Mouse (Mus musculus): Measurements from ENCODE around the gene Cdca4. TPM values are rescaled to one million over a fixed set of nuclear protein-coding genes. Genes with fewer than 3 reads are reported as not detected.

Cdca4 gene
- total RNA-seq, 2 experiments from 2014 or later: 3.4 to 3.5 TPM

GRCm38 (mm10) chr12:112799237-112799970 is 29.8 kb downstream of the Cdca4 start:
- no peak for DNase-seq

GRCm38 (mm10) chr12:112798716-112799115 is 30.5 kb downstream of the Cdca4 start:
- DNase-seq: no peak

- DNase-seq: no peak
These were observed 30.9 kb downstream of the Cdca4 start for GRCm38 (mm10) chr12:112798332-112798681.

GRCm38 (mm10) chr12:112797672-112798331 is 31.4 kb downstream of the Cdca4 start:
- DNase-seq: peak; percentile 50

GRCm38 (mm10) chr12:112796551-112797510 is 32.4 kb downstream of the Cdca4 start:
- no peak for DNase-seq

GRCm38 (mm10) chr12:112795466-112796104 is 33.6 kb downstream of the Cdca4 start:
- DNase-seq: peak; percentile 79

GRCm38 (mm10) chr12:112794998-112795397 is 34.2 kb downstream of the Cdca4 start:
- DNase-seq: no peak

- DNase-seq: no peak
These were observed 34.8 kb downstream of the Cdca4 start for GRCm38 (mm10) chr12:112794356-112794816.

- peak; percentile 31 for DNase-seq
These were observed 35.4 kb downstream of the Cdca4 start for GRCm38 (mm10) chr12:112793601-112794355.

- DNase-seq: no peak
These were observed 38.2 kb downstream of the Cdca4 start for GRCm38 (mm10) chr12:112791026-112791425.

- no peak for DNase-seq
These were observed 54.7 kb downstream of the Cdca4 start for GRCm38 (mm10) chr12:112774481-112774880.

GRCm38 (mm10) chr12:112774026-112774425 is 55.2 kb downstream of the Cdca4 start:
- DNase-seq: no peak

- DNase-seq: no peak
These were observed 55.9 kb downstream of the Cdca4 start for GRCm38 (mm10) chr12:112773366-112773765.

GRCm38 (mm10) chr12:112772306-112772705 is 56.9 kb downstream of the Cdca4 start:
- no peak for DNase-seq

- DNase-seq: no peak
These were observed 58.8 kb downstream of the Cdca4 start for GRCm38 (mm10) chr12:112770396-112770795.

Other genes starting within 250 kb of the Cdca4 start
- gene Inf2, start 240.6 kb downstream of the Cdca4 start, total RNA-seq (2021): 10 to 100 TPM; 10.3 to 10.9 TPM
- 100 to 1,000 TPM; 887 to 928 TPM for gene Adssl1, start 209.4 kb downstream of the Cdca4 start, total RNA-seq (2021)
- gene Siva1, start 184.7 kb downstream of the Cdca4 start, total RNA-seq (2021): 10 to 100 TPM; 13.4 to 16.1 TPM
- gene Akt1, start 154.5 kb downstream of the Cdca4 start, total RNA-seq (2021): 10 to 100 TPM; 63.5 to 69.7 TPM
- 1 to 10 TPM; 1.2 to 1.9 TPM for gene Zbtb42, start 150.6 kb downstream of the Cdca4 start, total RNA-seq (2021)
- gene Cep170b, start 109.0 kb downstream of the Cdca4 start, total RNA-seq (2021): 1 to 10 TPM; 8.8 to 9.1 TPM
- 1 to 10 TPM; 3.5 to 3.9 TPM for gene Pld4, start 68.8 kb downstream of the Cdca4 start, total RNA-seq (2021)
- 10 to 100 TPM in 1 of 2 experiments, 1 to 10 TPM in 1; 4.9 to 11.8 TPM for gene Ahnak2, start 26.8 kb downstream of the Cdca4 start, total RNA-seq (2021)
- gene Clba1, start 20.5 kb downstream of the Cdca4 start, total RNA-seq (2021): under 1 TPM; 0.46 to 0.96 TPM
- gene Gpr132, start 38.8 kb upstream of the Cdca4 start, total RNA-seq (2021): under 1 TPM in 1 of 2 experiments, not detected in 1; 0.11 TPM
- gene Jag2, start 100.4 kb upstream of the Cdca4 start, total RNA-seq (2021): 10 to 100 TPM; 20.4 to 21.8 TPM
- 1 to 10 TPM; 8.7 to 9.1 TPM for gene Nudt14, start 112.7 kb upstream of the Cdca4 start, total RNA-seq (2021)
- 10 to 100 TPM; 12.6 to 13.1 TPM for gene Btbd6, start 147.1 kb upstream of the Cdca4 start, total RNA-seq (2021)
- gene Brf1, start 171.3 kb upstream of the Cdca4 start, total RNA-seq (2021): 10 to 100 TPM; 19.3 to 19.4 TPM
- gene Pacs2, start 185.1 kb upstream of the Cdca4 start, total RNA-seq (2021): 10 to 100 TPM; 34.7 to 38.5 TPM
- not detected for gene Tex22, start 245.1 kb upstream of the Cdca4 start, total RNA-seq (2021)